Mouse (Mus musculus): ENCODE results near the gene Dhrs7c. TPM values are rescaled to one million over a fixed set of nuclear protein-coding genes. Genes with fewer than 3 reads are reported as not detected.
A peak's percentile ranks its signal among the peaks of the same experiment; 100 is the strongest.

Gene Dhrs7c
- polyA plus RNA-seq, 1 experiment from 2014 or later = 14.7 TPM

DNA sequence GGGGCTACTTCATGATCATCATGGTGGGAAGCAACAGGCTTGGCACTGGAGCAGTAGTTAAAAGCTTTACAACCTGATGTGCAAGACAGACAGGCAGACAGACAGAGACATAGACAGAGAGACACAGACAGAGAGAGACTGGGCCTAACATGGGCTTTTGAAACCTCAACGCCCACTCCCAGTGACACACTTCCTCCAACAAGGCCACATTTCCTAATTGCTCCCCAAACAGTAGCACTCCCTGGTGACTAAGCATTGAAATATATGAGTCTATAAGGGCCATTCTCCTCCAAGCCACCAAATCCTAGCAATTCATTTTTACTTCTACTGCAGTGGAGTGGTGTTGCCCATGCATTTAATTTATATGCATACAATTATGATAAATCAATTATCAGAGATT, 41.8 kb downstream of the Dhrs7c start:
- Histone ChIP-seq H3K9me3 (ENCODE audit: control insufficient read depth, low read length) (no peaks in the 10 kb centered on the region), H3K27me3 (ENCODE audit: control insufficient read depth, insufficient read depth, low read length) (no peaks in the 10 kb centered on the region), H3K4me2 (ENCODE audit: low read length) (no peak overlapping the region), H3K27ac (replicated peaks in 1 of 2; ENCODE audit: control insufficient read depth in 1 of 2, insufficient read depth in 1 of 2, low read depth in 2 of 2, low read length in 2 of 2) (no peak overlapping the region), H3K4me3 (ENCODE audit: control insufficient read depth in 1 of 2, insufficient read depth in 1 of 2, low read depth in 1 of 2, low read length in 2 of 2) (no peak overlapping the region), H3K9ac (ENCODE audit: low read length) (no peak overlapping the region), H3K4me1 (ENCODE audit: control insufficient read depth in 2 of 2, insufficient read depth in 2 of 2, low read length in 2 of 2) (peaks cover 3 to 10% of the 10 kb centered on the region in 2 experiments), H3K36me3 (ENCODE audit: control insufficient read depth, insufficient read depth, low read length) (no peaks in the 10 kb centered on the region)
- 60% methylated on average over 1 of the region's 1 CpGs for WGBS
- no peak for ATAC-seq (ENCODE audit: insufficient number of reproducible peaks, insufficient read depth, low FRiP score, low read depth)

DNA sequence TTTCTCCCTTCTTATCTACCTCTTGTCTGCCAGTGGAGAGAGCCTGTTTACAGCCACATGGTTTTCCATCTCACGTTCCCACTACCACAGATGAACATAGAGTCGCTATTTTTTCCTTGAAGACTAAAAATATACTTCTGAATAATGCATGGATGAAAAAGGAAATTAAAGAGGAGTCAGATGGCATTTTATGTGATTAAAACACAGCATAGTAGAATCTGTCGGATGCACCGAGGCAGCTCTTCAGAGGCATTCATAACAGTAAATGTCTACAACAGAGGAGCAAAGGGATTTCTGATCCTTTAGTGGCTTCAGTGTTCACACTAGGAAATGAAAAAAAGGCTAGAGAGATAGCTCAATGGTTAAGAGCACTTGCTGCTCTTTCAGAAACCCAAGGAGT, 47.2 kb downstream of the Dhrs7c start:
- Histone ChIP-seq H3K4me3 (ENCODE audit: control insufficient read depth in 1 of 2, insufficient read depth in 1 of 2, low read depth in 1 of 2, low read length in 2 of 2) (no peak overlapping the region), H3K4me1 (ENCODE audit: control insufficient read depth in 2 of 2, insufficient read depth in 2 of 2, low read length in 2 of 2) (no peaks in the 10 kb centered on the region), H3K9ac (ENCODE audit: low read length) (no peak overlapping the region), H3K36me3 (ENCODE audit: control insufficient read depth, insufficient read depth, low read length) (no peaks in the 10 kb centered on the region), H3K27me3 (ENCODE audit: control insufficient read depth, insufficient read depth, low read length) (no peaks in the 10 kb centered on the region), H3K4me2 (ENCODE audit: low read length) (no peak overlapping the region), H3K27ac (replicated peaks in 1 of 2; ENCODE audit: control insufficient read depth in 1 of 2, insufficient read depth in 1 of 2, low read depth in 2 of 2, low read length in 2 of 2) (no peak overlapping the region), H3K9me3 (ENCODE audit: control insufficient read depth, low read length) (no peaks in the 10 kb centered on the region)
- no peak for ATAC-seq (ENCODE audit: insufficient number of reproducible peaks, insufficient read depth, low FRiP score, low read depth)
- WGBS = 67% methylated on average over 4 of the region's 4 CpGs

DNA sequence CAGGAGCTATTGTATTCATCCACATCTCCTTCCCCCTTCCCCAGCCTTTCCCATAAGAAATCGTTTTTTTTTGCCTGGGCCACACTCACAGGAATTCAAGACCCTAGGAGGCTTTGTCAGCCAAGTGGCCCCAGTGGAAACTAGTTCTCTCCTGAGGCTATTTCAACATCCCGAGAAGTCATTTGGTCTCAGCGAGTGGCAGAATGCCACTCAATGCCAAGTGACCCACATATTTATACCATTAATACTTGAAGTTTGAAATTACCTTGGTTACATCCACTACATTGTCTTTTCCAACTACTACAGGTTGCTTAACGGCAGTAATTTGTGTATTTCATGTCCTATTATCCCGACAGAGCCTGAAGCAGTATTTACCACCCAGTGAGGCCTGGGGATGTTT, 53.8 kb downstream of the Dhrs7c start:
- Histone ChIP-seq H3K27me3 (ENCODE audit: control insufficient read depth, insufficient read depth, low read length) (no peaks in the 10 kb centered on the region), H3K9ac (ENCODE audit: low read length) (no peak overlapping the region), H3K4me3 (ENCODE audit: control insufficient read depth in 1 of 2, insufficient read depth in 1 of 2, low read depth in 1 of 2, low read length in 2 of 2) (no peak overlapping the region), H3K9me3 (ENCODE audit: control insufficient read depth, low read length) (no peaks in the 10 kb centered on the region), H3K36me3 (ENCODE audit: control insufficient read depth, insufficient read depth, low read length) (no peaks in the 10 kb centered on the region), H3K27ac (replicated peaks in 1 of 2; ENCODE audit: control insufficient read depth in 1 of 2, insufficient read depth in 1 of 2, low read depth in 2 of 2, low read length in 2 of 2) (no peak overlapping the region), H3K4me2 (ENCODE audit: low read length) (no peak overlapping the region), H3K4me1 (ENCODE audit: control insufficient read depth in 2 of 2, insufficient read depth in 2 of 2, low read length in 2 of 2) (no peaks in the 10 kb centered on the region)
- no peak for ATAC-seq (ENCODE audit: insufficient number of reproducible peaks, insufficient read depth, low FRiP score, low read depth)
- WGBS = 63% methylated on average over 5 of the region's 5 CpGs

DNA sequence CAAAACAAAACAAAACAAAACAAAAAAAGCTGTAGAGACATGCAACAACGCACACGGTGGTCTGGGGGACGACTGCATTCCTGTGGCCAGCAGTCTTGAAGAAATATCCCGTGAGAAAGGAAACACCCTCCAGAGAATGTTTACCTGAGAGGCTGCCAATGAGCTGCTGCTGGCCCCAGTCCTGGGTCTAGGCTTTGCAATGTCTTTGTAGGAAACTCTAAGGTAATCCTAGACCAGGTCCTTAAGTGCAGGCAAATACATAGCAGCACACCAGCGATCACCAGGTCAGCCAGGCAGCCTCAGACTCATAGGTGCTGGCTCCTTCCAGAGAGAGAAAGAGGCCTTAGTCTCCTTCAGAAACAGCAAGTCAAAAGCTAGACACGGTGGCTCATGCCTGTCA, 56.0 kb downstream of the Dhrs7c start:
- H3K27me3 ChIP-seq (ENCODE audit: control insufficient read depth, insufficient read depth, low read length) = no peaks in the 10 kb centered on the region
- H3K27ac ChIP-seq (replicated peaks in 1 of 2; ENCODE audit: control insufficient read depth in 1 of 2, insufficient read depth in 1 of 2, low read depth in 2 of 2, low read length in 2 of 2) = no peak overlapping the region
- no peak overlapping the region for H3K4me2 ChIP-seq (ENCODE audit: low read length)
- no peak overlapping the region for H3K9ac ChIP-seq (ENCODE audit: low read length)
- H3K36me3 ChIP-seq (ENCODE audit: control insufficient read depth, insufficient read depth, low read length) = no peaks in the 10 kb centered on the region
- no peak overlapping the region for H3K4me3 ChIP-seq (ENCODE audit: control insufficient read depth in 1 of 2, insufficient read depth in 1 of 2, low read depth in 1 of 2, low read length in 2 of 2)
- no peak for ATAC-seq (ENCODE audit: insufficient number of reproducible peaks, insufficient read depth, low FRiP score, low read depth)
- no peaks in the 10 kb centered on the region for H3K9me3 ChIP-seq (ENCODE audit: control insufficient read depth, low read length)
- H3K4me1 ChIP-seq (ENCODE audit: control insufficient read depth in 2 of 2, insufficient read depth in 2 of 2, low read length in 2 of 2) = no peaks in the 10 kb centered on the region
- WGBS = 41% methylated on average over 6 of the region's 6 CpGs

- WGBS = 24% methylated on average over 2 of the region's 2 CpGs
- no peaks in the 10 kb centered on the region for H3K9me3 ChIP-seq (ENCODE audit: control insufficient read depth, low read length)
- H3K36me3 ChIP-seq (ENCODE audit: control insufficient read depth, insufficient read depth, low read length) = no peaks in the 10 kb centered on the region
- H3K9ac ChIP-seq (ENCODE audit: low read length) = no peak overlapping the region
- H3K4me2 ChIP-seq (ENCODE audit: low read length) = no peak overlapping the region
- no peaks in the 10 kb centered on the region for H3K27me3 ChIP-seq (ENCODE audit: control insufficient read depth, insufficient read depth, low read length)
- H3K4me3 ChIP-seq (ENCODE audit: control insufficient read depth in 1 of 2, insufficient read depth in 1 of 2, low read depth in 1 of 2, low read length in 2 of 2) = no peak overlapping the region
- no peak overlapping the region for H3K27ac ChIP-seq (replicated peaks in 1 of 2; ENCODE audit: control insufficient read depth in 1 of 2, insufficient read depth in 1 of 2, low read depth in 2 of 2, low read length in 2 of 2)
- no peaks in the 10 kb centered on the region for H3K4me1 ChIP-seq (ENCODE audit: control insufficient read depth in 2 of 2, insufficient read depth in 2 of 2, low read length in 2 of 2)
- ATAC-seq (ENCODE audit: insufficient number of reproducible peaks, insufficient read depth, low FRiP score, low read depth) = no peak
Measured at GRCm38 (mm10) chr11:67855035-67855434, 57.0 kb downstream of the Dhrs7c start.

DNA sequence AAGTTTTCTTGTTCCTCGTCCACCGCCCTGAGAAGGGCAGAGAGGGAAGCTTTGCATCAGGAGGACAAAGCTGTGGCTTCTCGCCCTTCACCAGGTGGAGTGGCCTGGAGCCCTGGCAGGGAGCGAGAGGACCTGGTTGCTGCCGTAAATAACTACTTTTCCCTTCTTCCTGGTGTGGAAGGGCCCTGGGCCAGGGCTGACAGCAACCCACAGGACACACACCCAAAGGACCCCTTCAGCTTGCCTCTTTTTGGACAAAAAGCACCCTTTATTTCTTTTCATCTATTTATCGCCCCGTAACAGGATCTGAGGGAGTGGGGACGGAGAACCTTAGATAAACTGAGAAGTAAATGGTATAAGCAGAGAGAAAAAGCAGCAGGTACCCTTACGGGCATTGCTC, 60.5 kb downstream of the Dhrs7c start:
- H3K27me3 ChIP-seq (ENCODE audit: control insufficient read depth, insufficient read depth, low read length) = no peaks in the 10 kb centered on the region
- no peak overlapping the region for H3K4me2 ChIP-seq (ENCODE audit: low read length)
- ATAC-seq (ENCODE audit: insufficient number of reproducible peaks, insufficient read depth, low FRiP score, low read depth) = no peak
- H3K27ac ChIP-seq (replicated peaks in 1 of 2; ENCODE audit: control insufficient read depth in 1 of 2, insufficient read depth in 1 of 2, low read depth in 2 of 2, low read length in 2 of 2) = no peak overlapping the region
- H3K36me3 ChIP-seq (ENCODE audit: control insufficient read depth, insufficient read depth, low read length) = no peaks in the 10 kb centered on the region
- no peaks in the 10 kb centered on the region for H3K9me3 ChIP-seq (ENCODE audit: control insufficient read depth, low read length)
- 78% methylated on average over 9 of the region's 9 CpGs for WGBS
- H3K4me3 ChIP-seq (ENCODE audit: control insufficient read depth in 1 of 2, insufficient read depth in 1 of 2, low read depth in 1 of 2, low read length in 2 of 2) = no peak overlapping the region
- no peak overlapping the region for H3K9ac ChIP-seq (ENCODE audit: low read length)
- H3K4me1 ChIP-seq (ENCODE audit: control insufficient read depth in 2 of 2, insufficient read depth in 2 of 2, low read length in 2 of 2) = peaks cover 8 to 9% of the 10 kb centered on the region in 2 experiments

GRCm38 (mm10) chr11:67860743-67861398, 62.9 kb downstream of the Dhrs7c start:
- no peaks in the 10 kb centered on the region for H3K9me3 ChIP-seq (ENCODE audit: control insufficient read depth, low read length)
- no peak overlapping the region for H3K4me3 ChIP-seq (ENCODE audit: control insufficient read depth in 1 of 2, insufficient read depth in 1 of 2, low read depth in 1 of 2, low read length in 2 of 2)
- H3K4me2 ChIP-seq (ENCODE audit: low read length) = 0 out of 2 replicates have a peak overlapping the region, but pooled peaks have one; percentile 13
- H3K9ac ChIP-seq (ENCODE audit: low read length) = no peak overlapping the region; the same call in 1 of the 2 replicates
- peak overlapping the region in 1 of 2 experiments; percentile 16; a peak in 1 of 4 replicates for H3K27ac ChIP-seq (replicated peaks in 1 of 2; ENCODE audit: control insufficient read depth in 1 of 2, insufficient read depth in 1 of 2, low read depth in 2 of 2, low read length in 2 of 2)
- no peak for ATAC-seq (ENCODE audit: insufficient number of reproducible peaks, insufficient read depth, low FRiP score, low read depth)
- no peaks in the 10 kb centered on the region for H3K27me3 ChIP-seq (ENCODE audit: control insufficient read depth, insufficient read depth, low read length)
- H3K36me3 ChIP-seq (ENCODE audit: control insufficient read depth, insufficient read depth, low read length) = no peaks in the 10 kb centered on the region
- H3K4me1 ChIP-seq (ENCODE audit: control insufficient read depth in 2 of 2, insufficient read depth in 2 of 2, low read length in 2 of 2) = peaks cover 8 to 9% of the 10 kb centered on the region in 2 experiments
- 55% methylated on average over 7 of the region's 7 CpGs for WGBS

- WGBS = 12% methylated on average over 7 of the region's 7 CpGs
- ATAC-seq (ENCODE audit: insufficient number of reproducible peaks, insufficient read depth, low FRiP score, low read depth) = no peak
- H3K4me3 ChIP-seq (ENCODE audit: control insufficient read depth in 1 of 2, insufficient read depth in 1 of 2, low read depth in 1 of 2, low read length in 2 of 2) = no peak overlapping the region
- H3K9ac ChIP-seq (ENCODE audit: low read length) = no peak overlapping the region; the same call in 1 of the 2 replicates
- peak overlapping the region; percentile 13; the same call in 1 of the 2 replicates for H3K4me2 ChIP-seq (ENCODE audit: low read length)
- no peaks in the 10 kb centered on the region for H3K36me3 ChIP-seq (ENCODE audit: control insufficient read depth, insufficient read depth, low read length)
- H3K27me3 ChIP-seq (ENCODE audit: control insufficient read depth, insufficient read depth, low read length) = no peaks in the 10 kb centered on the region
- H3K9me3 ChIP-seq (ENCODE audit: control insufficient read depth, low read length) = no peaks in the 10 kb centered on the region
- peak overlapping the region in 1 of 2 experiments; percentile 16; a peak in 1 of 4 replicates for H3K27ac ChIP-seq (replicated peaks in 1 of 2; ENCODE audit: control insufficient read depth in 1 of 2, insufficient read depth in 1 of 2, low read depth in 2 of 2, low read length in 2 of 2)
- H3K4me1 ChIP-seq (ENCODE audit: control insufficient read depth in 2 of 2, insufficient read depth in 2 of 2, low read length in 2 of 2) = peaks cover 8 to 9% of the 10 kb centered on the region in 2 experiments
Measured at GRCm38 (mm10) chr11:67861399-67861838, 63.4 kb downstream of the Dhrs7c start.

Measured in heart, embryonic 14.5 days (tissue).